Mouse (Mus musculus) MEL (cell line): ENCODE results near the gene Slc2a9. TPM values are rescaled to one million over a fixed set of nuclear protein-coding genes. Genes with fewer than 3 reads are reported as not detected.
A peak's percentile ranks its signal among the peaks of the same experiment; 100 is the strongest.

Experiments used
- DNase-seq: peaks from one replicate; pipeline ENCODE4 v3.0.0; 2011; ENCODE audit warnings: low read depth, low spot score
- H3K27ac ChIP-seq: 2 replicates; pipeline ENCODE4 v1.5.1; 2012; ENCODE audit warnings: low read depth, mild to moderate bottlenecking, control low read depth, low read length, moderate library complexity; ENCODE audit not compliant: control insufficient read depth
- H3K27me3 ChIP-seq, 2 experiments: fragments of 150-350 bp in 1 of 2; sonication (generic) in 1 of 2; 2 replicates each; pipeline ENCODE4 v1.6.1; 2012; ENCODE audit warnings: low read length in 2 of 2, mild to moderate bottlenecking in 2 of 2, improper control_type of control experiment in 1 of 2, moderate library complexity in 1 of 2; ENCODE audit not compliant: insufficient read depth in 2 of 2, control insufficient read depth in 1 of 2
- H3K36me3 ChIP-seq, 2 experiments: 2 replicates each; pipeline ENCODE4 v1.6.1; 2012 to 2014; ENCODE audit warnings: low read length in 2 of 2, improper control_type of control experiment in 1 of 2, inconsistent platforms in 1 of 2, mild to moderate bottlenecking in 1 of 2; ENCODE audit not compliant: insufficient read depth in 2 of 2, control insufficient read depth in 1 of 2
- H3K4me1 ChIP-seq, 2 experiments: fragments of 150-350 bp in 1 of 2; sonication (generic) in 1 of 2; 2 replicates each; pipeline ENCODE4 v1.6.1; 2012; ENCODE audit warnings: low read length in 2 of 2, improper control_type of control experiment in 1 of 2, mild to moderate bottlenecking in 1 of 2; ENCODE audit not compliant: insufficient read depth in 2 of 2, control insufficient read depth in 1 of 2
- H3K4me3 ChIP-seq, 2 experiments: fragments of 150-350 bp in 1 of 2; sonication (generic) in 1 of 2; 2 replicates each; pipeline ENCODE4 v1.5.1; 2012; ENCODE audit warnings: low read depth in 2 of 2, low read length in 2 of 2, mild to moderate bottlenecking in 2 of 2, moderate library complexity in 2 of 2, control low read depth in 1 of 2, improper control_type of control experiment in 1 of 2; ENCODE audit not compliant: control insufficient read depth in 1 of 2, insufficient read depth in 1 of 2
- H3K79me2 ChIP-seq: 2 replicates; pipeline ENCODE4 v1.6.1; 2012; ENCODE audit warnings: mild to moderate bottlenecking, low read length, moderate library complexity; ENCODE audit not compliant: control insufficient read depth, poor library complexity, insufficient read depth
- H3K9ac ChIP-seq: 2 replicates; pipeline ENCODE4 v1.6.1; 2012; ENCODE audit warnings: low read depth, mild to moderate bottlenecking, control low read depth, low read length, moderate library complexity; ENCODE audit not compliant: control insufficient read depth, poor library complexity, severe bottlenecking
- H3K9me3 ChIP-seq: fragments of 150-350 bp; sonication (generic); replicated peaks from 2 replicates; pipeline ENCODE4 v1.6.1; 2012; ENCODE audit warnings: mild to moderate bottlenecking, low read length, improper control_type of control experiment, moderate library complexity; ENCODE audit not compliant: insufficient read depth
- CHD1 ChIP-seq: IDR thresholded peaks from 2 replicates; pipeline ENCODE4 v1.6.1; 2012; ENCODE audit warnings: low read depth, mild to moderate bottlenecking, inconsistent platforms, low read length, improper control_type of control experiment
- CTCF ChIP-seq, 3 experiments: IDR thresholded peaks in 2 of 3; conservative IDR thresholded peaks in 1 of 3; 2 replicates each; pipeline ENCODE4 v1.5.1; 2011 to 2012; ENCODE audit warnings: low read length in 3 of 3, low read depth in 2 of 3, mild to moderate bottlenecking in 2 of 3, improper control_type of control experiment in 1 of 3, inconsistent platforms in 1 of 3, mixed read lengths in 1 of 3, moderate library complexity in 1 of 3; ENCODE audit not compliant: control insufficient read depth in 1 of 3, insufficient read depth in 1 of 3, poor library complexity in 1 of 3, severe bottlenecking in 1 of 3
- ETS1 ChIP-seq: IDR thresholded peaks from 2 replicates; pipeline ENCODE4 v1.6.1; 2012; ENCODE audit warnings: low read depth, mild to moderate bottlenecking, inconsistent platforms, low read length, improper control_type of control experiment, moderate library complexity
- MYB ChIP-seq: IDR thresholded peaks from 2 replicates; pipeline ENCODE4 v1.6.1; 2011; ENCODE audit warnings: mild to moderate bottlenecking, low read depth, low read length, improper control_type of control experiment
- NRF1 ChIP-seq: IDR thresholded peaks from 2 replicates; pipeline ENCODE4 v1.6.1; 2014; ENCODE audit warnings: low read depth, mild to moderate bottlenecking, inconsistent platforms, low read length, improper control_type of control experiment, moderate library complexity; ENCODE audit not compliant: poor library complexity, insufficient read depth, severe bottlenecking
- POLR2AphosphoS2 ChIP-seq: IDR thresholded peaks from 2 replicates; pipeline ENCODE4 v1.6.1; 2011; ENCODE audit warnings: low read length, improper control_type of control experiment
- POLR2AphosphoS5 ChIP-seq: IDR thresholded peaks from 2 replicates; pipeline ENCODE4 v1.6.1; 2012; ENCODE audit warnings: low read depth, borderline replicate concordance, mild to moderate bottlenecking, inconsistent platforms, low read length, moderate library complexity, mixed read lengths
- SIN3A ChIP-seq: IDR thresholded peaks from 2 replicates; pipeline ENCODE4 v1.6.1; 2012; ENCODE audit warnings: low read length, improper control_type of control experiment, inconsistent platforms
- SMC3 ChIP-seq: IDR thresholded peaks from 2 replicates; pipeline ENCODE4 v1.6.1; 2011; ENCODE audit warnings: low read depth, low read length, improper control_type of control experiment
- TAL1 ChIP-seq: IDR thresholded peaks from 2 replicates; pipeline ENCODE4 v1.6.1; 2012; ENCODE audit warnings: mild to moderate bottlenecking, inconsistent platforms, low read length, moderate library complexity, mixed read lengths
- TCF12 ChIP-seq: IDR thresholded peaks from 2 replicates; pipeline ENCODE4 v1.6.1; 2014; ENCODE audit warnings: low read depth, mild to moderate bottlenecking, inconsistent platforms, low read length, improper control_type of control experiment, moderate library complexity
- ZC3H11A ChIP-seq: IDR thresholded peaks from 2 replicates; pipeline ENCODE4 v1.6.1; 2012; ENCODE audit warnings: low read depth, mild to moderate bottlenecking, inconsistent platforms, low read length, improper control_type of control experiment
- ZKSCAN1 ChIP-seq: IDR thresholded peaks from 2 replicates; pipeline ENCODE4 v1.6.1; 2012; ENCODE audit warnings: low read depth, mild to moderate bottlenecking, inconsistent platforms, low read length, improper control_type of control experiment, moderate library complexity
- polyA plus RNA-seq, 2 experiments: library from polyadenylated mRNA; stranded (reverse) in 1 of 2; unstranded in 1 of 2; fragments of >175 nt in 1 of 2; fragments of >200 nt in 1 of 2; gene quantifications; 2 replicates each; pipeline versions ENCODE4 v1.2.1 to v1.2.4; 2012; ENCODE audit warnings: low replicate concordance in 2 of 2, low read depth in 1 of 2; ENCODE audit not compliant: insufficient read length in 2 of 2, insufficient read depth in 1 of 2, missing spikeins in 1 of 2
- total RNA-seq: library from RNA; depleted of rRNA; stranded (reverse); fragments of 300-350 nt; gene quantifications from 2 replicates; pipeline ENCODE4 v1.2.3, GENCODE M21; 2012

Gene Slc2a9
- total and polyA plus RNA-seq, 3 experiments = 1.1 to 4.2 TPM; not detected in 1

GRCm38 (mm10) chr5:38427757-38428156 is 75.2 kb downstream of the Slc2a9 start:
- no peak for TF ChIP-seq SIN3A
- no peak for TF ChIP-seq ETS1
- no peak for TF ChIP-seq SMC3
- TF ChIP-seq CTCF (IDR thresholded peaks at IDR 0.05 in 2 of 3, conservative IDR thresholded peaks at IDR 0.05 in 1 of 3; ENCODE audit: control insufficient read depth in 1 of 3, insufficient read depth in 1 of 3, low read depth in 2 of 3, low read length in 3 of 3, poor library complexity in 1 of 3, severe bottlenecking in 1 of 3) = no peak
- TF ChIP-seq MYB = no peak
- no peak for TF ChIP-seq ZKSCAN1
- no peak for TF ChIP-seq TCF12
- no peak for TF ChIP-seq POLR2AphosphoS5
- no peak for TF ChIP-seq TAL1
- no peaks in the 10 kb centered on the region for H3K79me2 ChIP-seq
- no peak for DNase-seq

GRCm38 (mm10) chr5:38425569-38425968 is 77.4 kb downstream of the Slc2a9 start:
- Histone ChIP-seq H3K27ac (no peak overlapping the region), H3K9ac (no peak overlapping the region), H3K4me3 (no peak overlapping the region), H3K9me3 (no peaks in the 10 kb centered on the region), H3K79me2 (no peaks in the 10 kb centered on the region), H3K4me1 (no peaks in the 10 kb centered on the region), H3K27me3 (no peaks in the 10 kb centered on the region), H3K36me3 (no peaks in the 10 kb centered on the region)
- peak; percentile 8 for DNase-seq
- no peak for TF ChIP-seq POLR2AphosphoS2
- TF ChIP-seq TCF12 = 0 out of 2 replicates have a peak, but pooled peaks have one; percentile 12

More at GRCm38 (mm10) chr5:38427757-38428156, 75.2 kb downstream of the Slc2a9 start:
- H3K27me3 ChIP-seq = no peaks in the 10 kb centered on the region
- H3K9me3 ChIP-seq = no peaks in the 10 kb centered on the region
- H3K9ac ChIP-seq = no peak overlapping the region
- H3K36me3 ChIP-seq = no peaks in the 10 kb centered on the region
- H3K4me3 ChIP-seq = no peak overlapping the region
- no peak overlapping the region for H3K27ac ChIP-seq
- no peaks in the 10 kb centered on the region for H3K4me1 ChIP-seq

- no peak overlapping the region for H3K9ac ChIP-seq
- no peaks in the 10 kb centered on the region for H3K79me2 ChIP-seq
- no peak overlapping the region for H3K27ac ChIP-seq
- H3K36me3 ChIP-seq = no peaks in the 10 kb centered on the region
- H3K27me3 ChIP-seq = no peaks in the 10 kb centered on the region
- DNase-seq = no peak
- no peak overlapping the region for H3K4me3 ChIP-seq
- no peaks in the 10 kb centered on the region for H3K4me1 ChIP-seq
- TF ChIP-seq CHD1 = no peak
- no peak for TF ChIP-seq ZC3H11A
- no peak for TF ChIP-seq POLR2AphosphoS5
- no peak for TF ChIP-seq NRF1
- TF ChIP-seq, all 39 proteins: peak for 0
- no peaks in the 10 kb centered on the region for H3K9me3 ChIP-seq
Measured at GRCm38 (mm10) chr5:38422426-38422825, 80.5 kb downstream of the Slc2a9 start.
